Mouse (Mus musculus): ENCODE results near the gene Agt. TPM values are rescaled to one million over a fixed set of nuclear protein-coding genes. Genes with fewer than 3 reads are reported as not detected.

The Agt gene
- polyA plus RNA-seq (2012; ENCODE audit: low replicate concordance): not detected in 2 replicates

DNA sequence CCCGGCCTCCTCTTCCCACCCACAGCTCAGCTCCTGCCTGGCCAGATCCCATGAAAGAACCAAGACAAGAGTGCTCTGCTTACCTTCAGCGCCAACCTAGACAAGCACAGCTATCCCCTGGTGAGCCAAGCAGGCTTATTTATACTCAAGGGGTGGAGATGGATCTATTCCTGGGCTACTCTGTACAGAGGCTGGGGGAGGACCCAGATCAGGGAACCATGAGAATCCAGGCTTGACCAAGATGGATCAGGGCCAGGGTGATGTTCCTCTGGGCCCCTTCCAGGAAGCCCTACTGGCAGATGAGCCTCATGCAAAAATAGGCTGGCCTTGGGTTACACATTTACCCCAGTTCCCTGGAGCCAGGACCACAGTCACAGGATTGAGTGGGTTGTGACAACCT lies at the start of gene Agt:
Gene Agt, minus strand, starts transcription at position 114 of the 400 bp plus-strand sequence.

DNA sequence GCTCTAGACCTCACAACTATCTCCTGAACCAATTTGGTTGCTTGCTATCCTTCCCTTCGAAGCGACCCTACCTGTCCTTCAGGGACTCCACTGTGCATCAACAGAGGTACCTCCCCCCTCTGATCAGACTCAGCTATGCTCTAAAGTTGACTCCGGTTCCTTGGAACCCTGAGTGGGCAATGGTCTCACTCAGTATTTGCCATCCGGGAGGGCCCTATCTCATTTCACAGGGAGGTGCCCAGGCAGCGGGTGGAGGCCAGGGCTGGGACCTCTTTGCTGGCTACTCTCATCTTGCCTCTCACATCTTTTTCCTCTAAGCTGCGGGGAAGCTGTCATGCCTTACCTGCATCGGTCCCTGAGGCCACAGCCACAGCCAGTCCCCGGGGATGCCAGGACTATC lies 6.3 kb upstream of the Agt start, which contains the start of gene Capn9:
Gene Capn9, plus strand, starts transcription at position 301 of the 400 bp plus-strand sequence.

DNA sequence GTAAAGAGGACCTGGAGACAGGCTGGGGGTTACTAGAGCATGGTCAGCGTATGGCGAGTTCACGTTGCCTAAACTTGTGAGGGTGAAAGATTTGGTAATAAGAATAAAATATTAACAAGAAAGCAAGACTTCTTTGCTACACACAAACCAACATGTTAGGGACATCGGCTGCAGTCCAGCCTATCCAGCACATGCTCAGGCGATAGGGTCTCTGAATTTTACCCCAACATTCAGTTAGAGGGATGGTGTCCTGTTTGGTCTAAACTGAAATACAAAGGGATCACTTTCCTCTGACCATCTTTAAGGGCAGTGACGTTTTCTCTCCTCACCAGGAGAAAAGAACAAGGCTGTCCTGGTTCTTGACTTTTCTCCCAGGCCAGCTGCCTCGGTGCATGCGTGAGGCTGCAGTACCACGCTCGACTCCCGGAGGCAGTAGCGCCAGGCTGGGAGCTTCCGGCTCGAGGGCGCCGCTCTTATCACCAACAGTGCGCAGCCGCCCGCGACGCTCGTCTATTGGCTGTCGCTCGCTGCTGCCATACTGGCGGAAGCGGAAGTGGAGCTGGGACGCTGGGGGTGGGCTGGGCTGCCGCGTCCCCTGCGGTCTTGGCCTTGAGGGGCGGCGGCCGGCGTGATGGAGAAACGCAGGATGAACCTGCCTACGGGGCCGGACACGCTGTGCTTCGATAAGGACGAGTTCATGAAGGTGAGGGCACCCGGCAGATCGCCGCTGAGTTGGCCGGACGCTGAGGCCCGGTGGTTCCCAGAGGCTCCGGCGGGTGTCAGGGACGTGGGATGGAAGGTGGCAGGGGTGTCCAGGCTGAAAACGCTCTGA lies 49.0 kb downstream of the Agt start, which contains the start of gene Cog2:
Gene Cog2, plus strand, starts transcription at position 519 of the 832 bp plus-strand sequence.

Other genes starting within 250 kb of the Agt start
- gene Pgbd5, start 130.0 kb downstream of the Agt start, polyA plus RNA-seq (2012; ENCODE audit: low replicate concordance): 0.06 TPM in 1 of 2 replicates, not detected in the other
- 9.6 and 9.9 TPM in 2 replicates for gene Cog2, start 48.9 kb downstream of the Agt start, polyA plus RNA-seq (2012; ENCODE audit: low replicate concordance)
- gene Capn9, start 6.4 kb upstream of the Agt start, polyA plus RNA-seq (2012; ENCODE audit: low replicate concordance): 0.15 and 0.22 TPM in 2 replicates
- gene 2310022B05Rik, start 93.7 kb upstream of the Agt start, polyA plus RNA-seq (2012; ENCODE audit: low replicate concordance): 14.4 and 17.5 TPM in 2 replicates
- 7.2 and 17.7 TPM in 2 replicates for gene Ttc13, start 152.3 kb upstream of the Agt start, polyA plus RNA-seq (2012; ENCODE audit: low replicate concordance)
- gene Arv1, start 152.4 kb upstream of the Agt start, polyA plus RNA-seq (2012; ENCODE audit: low replicate concordance): 15.4 and 16.1 TPM in 2 replicates
- 0.39 and 0.44 TPM in 2 replicates for gene Fam89a, start 182.1 kb upstream of the Agt start, polyA plus RNA-seq (2012; ENCODE audit: low replicate concordance)
- gene Trim67, start 223.4 kb upstream of the Agt start, polyA plus RNA-seq (2012; ENCODE audit: low replicate concordance): 0.05 TPM in 1 of 2 replicates, not detected in the other

Data from leukemia stem cell, adult 10-12 weeks (primary cell).